ENCODE assay signal across 21 mouse cellular contexts in the genomic region with DNA sequence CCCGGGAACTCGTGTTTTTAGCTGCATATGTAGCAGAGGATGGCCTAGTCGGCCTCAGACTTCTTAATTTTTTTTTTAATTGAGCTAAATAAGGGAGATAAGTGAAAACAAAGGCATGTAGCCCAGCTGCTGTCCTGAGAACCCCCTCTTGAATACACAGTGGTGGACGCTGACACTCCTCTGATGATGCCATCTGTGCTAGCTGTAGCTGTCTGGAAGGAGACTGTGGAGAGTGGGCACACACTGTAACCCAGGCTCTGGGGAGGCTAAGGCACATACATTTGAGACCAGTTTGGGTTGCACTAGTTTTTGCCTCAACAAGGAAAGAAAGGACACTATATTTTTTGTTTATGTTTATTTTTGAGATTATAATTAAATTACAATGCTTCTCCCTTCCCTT.
DNase-seq lines count a peak whose midpoint lies in the region; ATAC-seq lines count a peak whose summit lies in the region.
"Had no signal": no experiment of that assay in that cellular context is flagged by ENCODE, and none has a peak within 500 bp of the region (broad histone marks: within the 10 kb centered on the region; RNA-seq: fewer than 3 reads in every experiment).

No protein-coding gene starts in this region.

- no peak for DNase-seq in forebrain, embryonic 14.5 days (ENCODE audit: low spot score)
- DNase-seq in retina, postnatal 1 day, result peak; percentile 12
- DNase-seq in retina, embryonic 14.5 days (ENCODE audit: low spot score), result no peak
- DNase-seq: adrenal gland, adult 2 months; adrenal gland, postnatal 10 days; adrenal gland, postnatal 25 days; cerebellum, adult 11 months; cerebellum, adult 18-20 months; cerebellum, adult 8-10 months; cerebellum, adult 9-11 months; cerebellum, postnatal 36 days; embryo, embryonic 11 days had no signal

- H3K9ac ChIP-seq in forebrain, embryonic 12.5 days, result no peak overlapping the region
- H3K9ac ChIP-seq in forebrain, embryonic 15.5 days (replicated peaks), result no peak overlapping the region
- no peak overlapping the region for H3K9ac ChIP-seq in forebrain, embryonic 14.5 days (ENCODE audit: low read length)
- H3K9ac ChIP-seq in forebrain, embryonic 16.5 days (replicated peaks; ENCODE audit: low read depth, low read length), result no peak overlapping the region
- H3K9ac ChIP-seq in midbrain, embryonic 12.5 days (replicated peaks), result no peak overlapping the region
- no peak overlapping the region for H3K9ac ChIP-seq in midbrain, embryonic 16.5 days (ENCODE audit: low read depth, low read length)
- H3K9ac ChIP-seq: embryonic facial prominence, embryonic 13.5 days; embryonic facial prominence, embryonic 15.5 days had no signal

- no peaks in the 10 kb centered on the region for H3K9me3 ChIP-seq in forebrain, embryonic 12.5 days
- no peaks in the 10 kb centered on the region for H3K9me3 ChIP-seq in forebrain, embryonic 15.5 days
- H3K9me3 ChIP-seq in forebrain, embryonic 14.5 days (replicated peaks; ENCODE audit: control insufficient read depth, low read length), result no peaks in the 10 kb centered on the region
- H3K9me3 ChIP-seq in forebrain, embryonic 16.5 days (ENCODE audit: control insufficient read depth, low read length), result no peaks in the 10 kb centered on the region
- no peaks in the 10 kb centered on the region for H3K9me3 ChIP-seq in midbrain, embryonic 12.5 days
- no peaks in the 10 kb centered on the region for H3K9me3 ChIP-seq in midbrain, embryonic 16.5 days (replicated peaks; ENCODE audit: control insufficient read depth, low read length, poor library complexity, severe bottlenecking)
- H3K9me3 ChIP-seq: embryonic facial prominence, embryonic 13.5 days; embryonic facial prominence, embryonic 15.5 days; forebrain, embryonic 10.5 days had no signal

- no peaks in the 10 kb centered on the region; the same call in 1 of the 2 replicates for H3K4me1 ChIP-seq in forebrain, embryonic 12.5 days
- H3K4me1 ChIP-seq in forebrain, embryonic 15.5 days, result peaks cover 13% of the 10 kb centered on the region
- no peaks in the 10 kb centered on the region for H3K4me1 ChIP-seq in forebrain, embryonic 14.5 days (ENCODE audit: control insufficient read depth, insufficient read depth, low read length)
- H3K4me1 ChIP-seq in forebrain, embryonic 16.5 days (replicated peaks; ENCODE audit: control insufficient read depth, insufficient read depth, low read length), result peaks cover 9% of the 10 kb centered on the region; the same call in 1 of the 2 replicates
- H3K4me1 ChIP-seq in midbrain, embryonic 12.5 days, result no peaks in the 10 kb centered on the region
- 0 out of 2 replicates have a peak, but pooled peaks cover 4% of the 10 kb centered on the region for H3K4me1 ChIP-seq in midbrain, embryonic 16.5 days (ENCODE audit: control insufficient read depth, insufficient read depth, low read length)
- H3K4me1 ChIP-seq: embryonic facial prominence, embryonic 13.5 days; embryonic facial prominence, embryonic 15.5 days had no signal

- 81% methylated on average over 4 of the region's 4 CpGs for WGBS in forebrain, embryonic 12.5 days
- 67% methylated on average over 4 of the region's 4 CpGs for WGBS in forebrain, embryonic 15.5 days
- 79% methylated on average over 4 of the region's 4 CpGs for WGBS in forebrain, embryonic 14.5 days
- 72% methylated on average over 4 of the region's 4 CpGs for WGBS in forebrain, embryonic 16.5 days
- WGBS in midbrain, embryonic 12.5 days, result 82% methylated on average over 4 of the region's 4 CpGs
- WGBS in midbrain, embryonic 16.5 days, result 88% methylated on average over 4 of the region's 4 CpGs

- peak; percentile 69; the same call in 1 of the 2 replicates for ATAC-seq in forebrain, embryonic 12.5 days (ENCODE audit: low FRiP score)
- no peak for ATAC-seq in forebrain, embryonic 15.5 days (replicated peaks)
- ATAC-seq in forebrain, embryonic 14.5 days, result peak; percentile 55; the same call in 1 of the 2 replicates
- no peak; the same call in 1 of the 2 replicates for ATAC-seq in forebrain, embryonic 16.5 days
- ATAC-seq in midbrain, embryonic 12.5 days (ENCODE audit: low FRiP score, low read depth), result 0 out of 2 replicates have a peak, but pooled peaks have one; percentile 47
- no peak for ATAC-seq in midbrain, embryonic 16.5 days

- H3K4me3 ChIP-seq in forebrain, embryonic 12.5 days (replicated peaks), result no peak overlapping the region
- no peak overlapping the region for H3K4me3 ChIP-seq in forebrain, embryonic 15.5 days
- no peak overlapping the region for H3K4me3 ChIP-seq in forebrain, embryonic 14.5 days (ENCODE audit: low read depth, low read length)
- H3K4me3 ChIP-seq in forebrain, embryonic 16.5 days (replicated peaks; ENCODE audit: low read length), result no peak overlapping the region
- H3K4me3 ChIP-seq in midbrain, embryonic 12.5 days, result no peak overlapping the region
- no peak overlapping the region for H3K4me3 ChIP-seq in midbrain, embryonic 16.5 days (ENCODE audit: low read depth, low read length)
- H3K4me3 ChIP-seq: embryonic facial prominence, embryonic 13.5 days; embryonic facial prominence, embryonic 15.5 days; erythroblast, embryonic 14.5 days; forebrain, embryonic 10.5 days had no signal

- H3K27ac ChIP-seq in forebrain, embryonic 12.5 days, result no peak overlapping the region
- H3K27ac ChIP-seq in forebrain, embryonic 15.5 days (replicated peaks), result no peak overlapping the region
- no peak overlapping the region for H3K27ac ChIP-seq in forebrain, embryonic 14.5 days (ENCODE audit: low read depth, low read length)
- H3K27ac ChIP-seq in forebrain, embryonic 16.5 days (ENCODE audit: low read length), result no peak overlapping the region
- no peak overlapping the region for H3K27ac ChIP-seq in midbrain, embryonic 12.5 days (replicated peaks)
- H3K27ac ChIP-seq in midbrain, embryonic 16.5 days (ENCODE audit: low read length), result no peak overlapping the region
- H3K27ac ChIP-seq: embryonic facial prominence, embryonic 13.5 days; embryonic facial prominence, embryonic 15.5 days; forebrain, embryonic 10.5 days had no signal

- H3K36me3 ChIP-seq in forebrain, embryonic 12.5 days (replicated peaks), result no peaks in the 10 kb centered on the region
- H3K36me3 ChIP-seq in forebrain, embryonic 15.5 days, result 0 out of 2 replicates have a peak, but pooled peaks cover 2% of the 10 kb centered on the region
- peaks cover 6% of the 10 kb centered on the region; the same call in 1 of the 2 replicates for H3K36me3 ChIP-seq in forebrain, embryonic 14.5 days (ENCODE audit: control insufficient read depth, insufficient read depth, low read length)
- no peaks in the 10 kb centered on the region for H3K36me3 ChIP-seq in forebrain, embryonic 16.5 days (ENCODE audit: control insufficient read depth, insufficient read depth)
- H3K36me3 ChIP-seq in midbrain, embryonic 12.5 days, result no peaks in the 10 kb centered on the region
- no peaks in the 10 kb centered on the region for H3K36me3 ChIP-seq in midbrain, embryonic 16.5 days (ENCODE audit: control insufficient read depth, insufficient read depth, low read length)
- H3K36me3 ChIP-seq: embryonic facial prominence, embryonic 13.5 days; embryonic facial prominence, embryonic 15.5 days; forebrain, embryonic 10.5 days had no signal

- no peaks in the 10 kb centered on the region for H3K27me3 ChIP-seq in forebrain, embryonic 12.5 days
- H3K27me3 ChIP-seq in forebrain, embryonic 15.5 days, result no peaks in the 10 kb centered on the region
- no peaks in the 10 kb centered on the region for H3K27me3 ChIP-seq in forebrain, embryonic 14.5 days (replicated peaks; ENCODE audit: control insufficient read depth, insufficient read depth, low read length)
- H3K27me3 ChIP-seq in forebrain, embryonic 16.5 days (replicated peaks; ENCODE audit: control insufficient read depth, insufficient read depth, low read length), result no peaks in the 10 kb centered on the region
- no peaks in the 10 kb centered on the region for H3K27me3 ChIP-seq in midbrain, embryonic 12.5 days
- no peaks in the 10 kb centered on the region for H3K27me3 ChIP-seq in midbrain, embryonic 16.5 days (ENCODE audit: control insufficient read depth, insufficient read depth, low read depth, low read length)
- H3K27me3 ChIP-seq: embryonic facial prominence, embryonic 13.5 days; embryonic facial prominence, embryonic 15.5 days had no signal

- no peak overlapping the region for H3K4me2 ChIP-seq in forebrain, embryonic 12.5 days
- no peak overlapping the region for H3K4me2 ChIP-seq in forebrain, embryonic 15.5 days (replicated peaks)
- H3K4me2 ChIP-seq in forebrain, embryonic 14.5 days (ENCODE audit: low read length), result no peak overlapping the region
- H3K4me2 ChIP-seq in forebrain, embryonic 16.5 days (ENCODE audit: low read length), result no peak overlapping the region
- no peak overlapping the region for H3K4me2 ChIP-seq in midbrain, embryonic 12.5 days (replicated peaks)
- H3K4me2 ChIP-seq in midbrain, embryonic 16.5 days (ENCODE audit: low read length), result no peak overlapping the region
- H3K4me2 ChIP-seq: embryonic facial prominence, embryonic 13.5 days; embryonic facial prominence, embryonic 15.5 days had no signal

Comparison
In these comparisons a context has a peak if more than half of its experiments do, and no peak if none do; other contexts are left out.
1. ATAC-seq: peak in forebrain, embryonic 12.5 days (single experiment), forebrain, embryonic 14.5 days (single experiment) and midbrain, embryonic 12.5 days (single experiment); none in forebrain, embryonic 15.5 days (single experiment), forebrain, embryonic 16.5 days (single experiment) and midbrain, embryonic 16.5 days (single experiment).